Mouse (Mus musculus) retina, postnatal 7 days (tissue): ENCODE results near the gene Epb41l5.

Experiments
- DNase-seq: peaks from one replicate; pipeline ENCODE4 v3.0.0-alpha.2; 2012; ENCODE audit warnings: low read depth, low spot score

Epb41l5 gene

DNA sequence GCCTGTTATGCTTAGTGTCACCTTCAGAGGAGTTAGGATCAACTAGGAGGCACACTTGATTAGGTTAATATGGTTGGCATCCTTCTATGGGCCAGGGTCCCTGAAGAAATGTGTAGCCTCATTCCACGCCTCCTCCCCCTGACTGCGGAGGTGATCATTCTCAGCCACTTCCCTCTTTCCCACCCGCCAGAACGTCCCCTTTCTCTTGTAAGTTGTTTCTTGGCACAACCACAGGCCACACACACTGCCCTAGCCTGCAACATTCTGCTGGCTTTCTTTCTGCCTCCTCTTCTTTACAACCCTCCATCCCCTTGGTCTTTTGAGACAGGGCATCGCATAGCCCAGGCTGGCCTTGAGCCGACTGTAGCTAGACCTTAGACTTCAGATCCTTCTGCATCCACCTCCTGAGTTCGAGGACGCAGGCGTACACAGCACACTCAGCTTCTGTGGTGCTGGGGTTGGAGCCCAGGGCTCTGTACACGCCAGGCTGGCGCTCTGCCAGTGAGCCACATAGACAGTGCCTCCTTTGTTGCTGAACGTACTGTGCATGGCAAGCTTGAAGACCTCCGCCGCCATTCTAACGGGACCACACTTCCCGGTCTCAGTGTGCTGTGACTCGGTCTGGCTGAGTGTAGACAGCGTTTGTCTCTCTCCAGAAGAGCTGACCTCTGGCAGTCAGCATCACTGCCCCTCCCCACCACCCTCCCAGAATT lies 115.6 kb downstream of the Epb41l5 start:
- DNase-seq, result no peak

DNA sequence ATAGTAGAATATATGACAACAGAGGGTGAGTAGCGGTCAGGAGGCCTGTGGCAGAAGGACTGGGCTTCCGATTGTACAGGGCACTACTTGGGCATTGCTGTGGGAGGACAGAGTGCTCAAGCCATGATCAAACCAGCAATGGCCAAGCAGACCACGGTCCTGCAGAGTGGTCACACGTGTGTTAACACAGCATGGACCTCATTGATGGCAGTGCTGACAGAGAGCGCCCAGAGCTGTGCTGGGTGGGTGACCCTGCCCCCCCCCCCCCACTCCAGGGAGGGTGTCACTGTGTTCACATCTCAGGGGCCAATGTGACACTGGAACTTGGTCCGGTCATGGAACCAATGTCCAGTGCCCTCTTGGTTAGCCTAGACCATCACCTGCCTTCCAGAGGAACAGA lies 116.6 kb downstream of the Epb41l5 start:
- DNase-seq, result no peak

- no peak for DNase-seq
Measured at GRCm38 (mm10) chr1:119530941-119531340, 117.9 kb downstream of the Epb41l5 start.

DNA sequence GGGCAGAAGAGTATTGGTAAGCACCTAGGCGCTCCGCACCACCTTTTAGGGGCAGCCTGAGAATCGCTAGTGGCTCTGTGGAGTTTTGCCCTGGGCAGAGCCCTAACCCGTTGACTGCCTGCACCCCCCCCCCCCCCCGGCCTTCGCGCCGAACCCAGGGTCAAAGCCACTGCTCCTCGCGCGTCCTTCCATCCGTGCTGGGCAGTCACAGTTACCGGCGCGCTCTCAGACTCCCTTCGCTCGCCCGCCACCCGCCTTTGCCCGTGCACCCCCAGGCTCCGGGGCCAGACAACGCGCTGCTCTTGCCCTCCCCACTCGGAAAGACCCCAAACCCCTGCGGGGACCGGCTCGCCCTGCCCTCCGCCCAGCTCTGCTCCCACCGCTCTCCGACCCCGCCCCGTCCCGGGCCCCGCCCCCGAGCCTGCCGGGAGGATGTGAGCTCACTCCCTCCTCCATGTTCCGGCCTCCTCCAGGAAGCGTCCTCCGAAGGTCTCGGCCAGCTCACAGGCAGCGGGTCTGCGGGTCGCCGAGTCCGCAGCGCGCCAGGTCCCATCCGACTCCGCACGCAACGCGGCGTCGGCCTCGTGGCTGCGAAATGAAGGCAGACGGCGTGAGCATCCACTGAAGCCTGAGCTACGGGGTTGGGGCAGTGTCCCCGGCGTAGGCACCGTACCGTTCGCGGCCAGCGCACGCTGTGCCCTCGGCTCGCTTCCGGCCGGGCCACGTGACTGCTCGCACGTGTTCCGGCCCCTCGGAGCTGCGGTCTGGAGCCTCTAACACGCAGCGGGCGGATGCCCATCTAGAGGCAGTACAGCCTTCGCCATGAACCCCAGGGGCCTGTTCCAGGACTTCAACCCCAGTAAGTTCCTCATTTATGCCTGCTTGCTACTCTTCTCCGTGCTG lies 122.9 kb downstream of the Epb41l5 start, which contains the start of gene Tmem185b:
Gene Tmem185b, plus strand, starts transcription at position 472 of the 903 bp plus-strand sequence.
- DNase-seq, result peak; percentile 75

DNA sequence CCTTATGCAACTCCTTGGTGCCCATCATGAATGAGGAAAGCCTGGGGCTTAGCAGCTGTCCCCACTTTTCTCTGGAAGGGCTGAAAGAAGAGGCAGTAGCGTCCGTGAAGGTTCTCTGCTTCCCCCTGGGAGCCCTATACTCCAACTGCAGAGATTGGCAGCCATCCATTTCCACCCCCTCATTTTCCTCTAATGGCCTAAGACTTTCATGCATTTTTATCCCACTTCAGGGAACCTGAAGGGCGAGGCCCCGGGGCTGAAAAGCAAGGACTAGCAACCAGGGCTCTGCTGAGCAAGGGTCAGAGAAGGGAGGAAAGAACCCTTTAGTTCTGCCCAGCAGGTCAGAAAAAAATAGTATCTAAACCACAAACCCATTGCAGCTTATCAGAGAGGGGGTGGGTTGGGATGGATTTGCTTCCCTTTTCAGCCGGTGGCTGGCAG lies 123.8 kb downstream of the Epb41l5 start:
- no peak for DNase-seq

DNA sequence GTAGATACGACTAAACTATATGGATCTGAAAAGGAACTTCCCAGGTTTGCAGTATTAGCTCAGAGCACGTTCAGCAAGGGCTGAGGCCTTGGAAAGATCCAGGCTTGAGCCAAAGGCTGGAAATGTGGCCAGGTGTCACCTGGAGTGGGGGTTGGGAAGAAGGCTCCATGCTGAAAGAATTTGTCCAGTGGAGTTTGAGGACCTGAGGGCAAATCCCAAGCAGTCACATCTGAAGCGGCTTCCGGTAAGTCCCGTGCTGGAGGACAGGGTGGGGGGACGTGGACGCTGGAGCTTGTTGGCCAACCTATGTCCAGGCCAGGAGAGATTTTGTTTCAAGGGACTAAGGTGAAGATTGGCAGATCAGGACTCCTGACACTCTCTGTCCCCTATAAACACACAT lies 125.0 kb downstream of the Epb41l5 start:
- no peak for DNase-seq

- DNase-seq, result no peak
Measured at GRCm38 (mm10) chr1:119523369-119523768, 125.4 kb downstream of the Epb41l5 start.

DNA sequence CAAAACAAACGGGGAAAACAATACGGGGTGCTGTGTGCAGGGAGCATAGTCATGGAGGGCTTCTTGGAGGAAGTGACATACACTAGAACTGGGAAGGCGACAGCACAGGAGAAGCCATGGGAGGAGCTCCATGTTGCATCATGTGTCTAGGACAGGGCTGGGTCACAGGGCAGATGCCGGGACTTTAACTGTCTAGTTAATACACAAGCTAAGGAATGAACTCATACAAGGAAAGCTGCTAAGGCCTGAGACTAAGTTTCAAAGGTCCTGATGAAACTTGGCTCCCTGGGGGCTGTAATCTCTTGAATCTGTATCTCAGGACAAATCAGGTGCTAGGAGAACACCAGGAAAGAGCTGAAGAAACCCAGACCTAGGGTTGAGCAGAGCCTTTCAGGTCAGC lies 126.1 kb downstream of the Epb41l5 start:
- no peak for DNase-seq

DNA sequence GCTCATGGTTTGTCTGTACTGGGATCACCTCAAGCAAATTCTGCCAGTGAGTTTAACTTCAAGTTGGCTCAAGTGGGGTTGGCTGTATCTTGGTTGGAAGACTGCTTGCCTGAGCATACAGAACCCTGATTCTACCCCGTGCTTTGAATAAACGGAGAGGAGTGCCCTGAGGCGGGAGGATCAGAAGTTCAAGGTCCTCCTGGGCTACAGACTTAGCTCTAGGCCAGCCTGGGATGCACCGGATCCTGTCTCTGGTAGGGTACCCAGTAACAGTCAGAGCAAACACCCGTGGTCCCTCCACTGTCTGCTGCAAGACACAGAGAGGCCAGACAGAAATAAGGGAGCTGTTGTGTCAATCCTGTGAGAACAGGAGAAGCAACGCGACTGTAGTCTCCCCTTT lies 127.1 kb downstream of the Epb41l5 start:
- no peak for DNase-seq

GRCm38 (mm10) chr1:119521029-119521428 lies 127.8 kb downstream of the Epb41l5 start:
- DNase-seq, result no peak

GRCm38 (mm10) chr1:119519286-119519685 lies 129.5 kb downstream of the Epb41l5 start:
- DNase-seq, result no peak

DNA sequence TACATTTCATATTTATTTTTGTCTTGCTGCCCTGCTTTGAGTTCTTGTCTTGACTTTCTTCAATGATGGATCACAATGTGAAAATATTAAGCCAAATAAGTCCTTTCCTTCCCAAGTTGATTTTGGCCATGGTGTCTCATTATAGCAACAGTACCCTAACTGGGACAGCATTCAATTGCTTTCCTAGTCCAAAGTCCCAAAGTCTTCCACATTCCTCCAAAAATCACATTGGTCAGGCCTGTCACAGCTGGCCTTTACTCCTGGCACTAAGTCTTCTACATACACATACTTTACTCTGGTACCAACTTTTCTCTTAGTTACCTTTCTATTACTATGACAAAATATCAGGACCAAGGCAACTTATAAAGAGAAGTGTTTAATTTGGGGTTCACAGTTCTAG lies 130.0 kb downstream of the Epb41l5 start:
- DNase-seq, result no peak

DNA sequence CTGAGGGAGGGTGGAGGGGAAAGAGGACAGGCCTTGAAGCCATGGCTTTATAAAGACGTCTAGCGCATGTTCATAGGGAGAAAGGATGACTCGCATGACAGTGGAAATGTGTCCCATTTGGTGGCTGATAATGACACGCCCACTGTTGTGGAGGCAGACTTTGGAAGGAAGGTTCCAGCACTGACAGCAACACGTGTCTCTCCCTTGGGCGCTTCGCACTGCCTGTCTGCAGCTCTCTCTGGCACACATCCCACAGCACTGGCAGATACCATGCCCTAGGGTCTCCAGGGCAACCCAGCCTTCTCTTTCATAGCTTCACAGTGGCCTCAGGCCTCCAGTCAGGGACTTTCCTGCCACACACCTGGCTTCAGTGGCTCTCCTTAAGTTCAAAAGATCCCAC lies 130.7 kb downstream of the Epb41l5 start:
- no peak for DNase-seq

DNA sequence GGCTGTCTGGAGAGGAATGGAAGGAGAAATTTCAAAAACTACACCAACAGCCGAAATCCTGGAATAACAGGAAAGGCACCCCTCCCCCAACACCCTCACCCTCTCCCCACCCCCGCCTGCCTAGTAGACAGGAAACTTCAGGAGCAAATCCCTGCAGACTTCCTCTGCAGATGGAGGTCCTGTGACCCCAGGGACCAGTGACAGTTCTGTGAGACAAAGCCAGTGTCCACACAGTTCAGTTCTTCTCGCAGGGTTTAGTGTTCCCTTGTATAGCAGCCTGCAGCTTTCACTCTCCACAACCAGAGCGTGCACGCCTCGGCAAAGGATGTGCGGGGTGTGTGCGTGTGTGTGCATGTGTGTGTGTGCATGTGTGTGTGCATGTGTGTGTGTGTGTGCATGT lies 137.9 kb downstream of the Epb41l5 start:
- DNase-seq, result no peak

- no peak for DNase-seq
Measured at GRCm38 (mm10) chr1:119510409-119510808, 138.4 kb downstream of the Epb41l5 start.

DNA sequence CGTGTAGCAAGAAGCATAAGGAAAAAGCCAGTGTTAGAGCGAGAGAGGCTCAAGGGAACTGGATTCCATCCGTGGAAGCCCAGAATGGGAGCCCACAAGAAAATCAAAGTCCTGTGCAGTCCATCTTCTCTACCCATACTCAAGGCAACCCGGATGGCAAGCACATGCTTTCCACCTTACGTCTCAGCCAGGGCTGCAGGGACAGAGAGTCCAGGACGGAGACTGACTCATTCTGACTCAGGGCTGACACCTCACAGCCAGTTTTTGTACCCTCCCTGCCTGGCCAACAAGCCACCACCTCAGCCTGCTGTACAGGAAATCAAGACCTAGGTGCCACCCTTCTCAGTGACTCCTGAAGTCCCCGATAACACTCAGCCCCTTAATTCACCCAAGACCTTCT lies 139.3 kb downstream of the Epb41l5 start:
- no peak for DNase-seq

GRCm38 (mm10) chr1:119508548-119508947 lies 140.3 kb downstream of the Epb41l5 start:
- DNase-seq, result no peak

DNA sequence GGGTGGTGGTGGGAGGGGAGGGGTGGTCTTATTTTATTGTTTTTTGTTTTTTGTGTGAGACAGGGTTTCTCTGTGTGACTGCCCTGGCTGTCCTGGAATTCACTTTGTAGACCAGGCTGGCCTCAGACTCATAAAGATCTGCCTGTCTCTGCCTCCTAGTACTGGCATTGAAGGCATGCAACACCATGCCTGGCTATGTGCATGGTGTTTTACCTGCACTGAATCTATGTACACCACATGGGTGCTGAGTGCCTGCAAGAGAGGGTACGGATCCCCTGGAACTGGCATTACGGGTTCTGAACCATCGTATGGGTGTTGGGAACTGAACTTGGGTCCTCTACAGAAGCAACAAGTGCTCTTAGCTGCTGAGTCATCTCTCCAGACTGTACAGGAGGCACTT lies 142.8 kb downstream of the Epb41l5 start:
- DNase-seq, result no peak

GRCm38 (mm10) chr1:119504260-119505062 lies 144.3 kb downstream of the Epb41l5 start, which contains the start of gene Ralb:
TSS of gene Ralb (minus strand) at chr1:119504794.
- peak; percentile 89 for DNase-seq

GRCm38 (mm10) chr1:119503808-119504207 lies 145.0 kb downstream of the Epb41l5 start:
- DNase-seq, result no peak

DNA sequence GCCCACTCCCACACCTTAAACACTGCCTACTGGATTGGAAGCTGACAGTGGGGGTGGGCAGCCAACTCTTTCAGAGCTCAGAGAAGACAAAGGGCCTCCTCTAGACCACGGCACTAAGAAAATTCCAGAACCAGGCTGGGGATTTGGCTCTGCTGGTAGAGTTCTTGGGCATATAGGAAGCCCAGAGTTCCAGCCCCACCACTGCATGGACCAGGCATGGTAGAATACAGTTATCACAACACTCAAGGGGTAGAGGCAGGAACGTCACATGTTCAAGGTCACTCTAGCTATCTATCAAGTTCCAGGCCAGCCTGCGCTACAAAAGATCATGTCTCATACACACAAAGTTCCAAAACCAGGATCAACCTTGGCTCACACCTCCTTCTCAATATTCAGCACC lies 145.6 kb downstream of the Epb41l5 start:
- DNase-seq, result no peak

- DNase-seq, result no peak
Measured at GRCm38 (mm10) chr1:119502729-119503128, 146.1 kb downstream of the Epb41l5 start.
